Mouse (Mus musculus) E14TG2a.4 (cell line): ENCODE measurements around the gene Adgrb2.

Source experiments
- CTCF ChIP-seq: conservative IDR thresholded peaks from 2 replicates; pipeline ENCODE4 v1.5.1; 2014; ENCODE audit warnings: low read length
- POU5F1 ChIP-seq: IDR thresholded peaks from 2 replicates; pipeline ENCODE4 v1.6.1; 2014; ENCODE audit warnings: low read length, borderline replicate concordance

DNA sequence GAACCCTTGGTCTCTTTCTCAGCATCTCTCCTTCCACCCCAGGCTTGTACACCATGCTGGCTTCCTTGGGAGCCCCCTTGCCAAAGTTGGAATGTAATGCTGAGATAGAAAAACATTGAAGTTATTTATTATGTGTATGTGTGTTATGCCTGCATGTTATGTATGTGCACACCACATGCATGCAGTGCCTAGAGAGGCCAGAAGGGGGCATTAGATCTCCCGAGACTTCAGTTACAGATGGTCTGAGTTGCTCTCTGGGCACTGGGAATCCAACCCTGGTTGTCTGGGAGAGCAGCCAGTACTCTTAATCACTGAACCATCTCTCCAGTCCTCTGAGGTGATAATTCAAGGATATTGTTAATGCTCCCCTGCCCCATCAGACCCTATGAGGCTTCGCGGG is 67.6 kb downstream of the Adgrb2 start:
- peak; percentile 79 for TF ChIP-seq CTCF
- no peak for TF ChIP-seq POU5F1
